Mouse (Mus musculus): Measurements from ENCODE around the gene Swt1. TPM values are rescaled to one million over a fixed set of nuclear protein-coding genes. Genes with fewer than 3 reads are reported as not detected.

The Swt1 gene
- total and polyA plus RNA-seq, 3 experiments: 1.3 to 118 (median 70.8) TPM

DNA sequence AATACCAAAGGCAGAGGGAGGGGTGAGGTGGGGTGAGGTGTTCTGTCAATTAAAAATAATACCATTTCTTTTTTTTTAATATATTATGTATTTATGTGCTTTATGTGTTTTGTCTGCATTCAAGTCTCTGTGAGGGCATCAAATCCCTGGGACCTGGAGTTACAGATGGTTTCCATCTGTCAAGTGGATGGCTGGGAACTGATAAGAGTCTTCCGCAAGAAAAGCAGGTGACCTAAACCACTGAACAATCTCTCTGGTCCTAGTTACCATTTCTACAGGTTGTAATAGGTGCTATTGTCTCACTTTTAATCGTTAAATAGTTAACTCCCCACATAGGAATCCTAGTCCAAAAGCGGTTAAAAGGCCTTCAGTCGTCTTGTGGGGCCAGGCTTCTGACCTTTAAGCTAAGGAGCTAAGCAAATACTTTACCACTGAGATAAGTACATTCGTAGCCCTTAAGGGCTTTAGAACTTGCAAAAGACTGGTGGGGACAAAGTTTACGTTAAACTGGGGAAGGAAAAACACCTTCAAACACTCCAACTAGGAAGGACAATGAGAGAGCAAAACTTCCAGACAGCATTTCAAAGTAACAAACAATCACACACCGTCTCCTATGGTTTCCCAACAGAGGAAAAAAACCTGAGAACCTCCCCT is 1.2 kb downstream of the Swt1 start:
- peak; percentile 26 for DNase-seq (ENCODE audit: low spot score)
- Histone ChIP-seq H3K4me3 (ENCODE audit: low read depth, low read length) (peak overlapping the region; percentile 87), H3K27me3 (ENCODE audit: insufficient read depth, low read length) (no peaks in the 10 kb centered on the region), H3K36me3 (replicated peaks) (peaks cover 23% of the 10 kb centered on the region), H3K9me3 (replicated peaks) (no peaks in the 10 kb centered on the region), H3K4me1 (ENCODE audit: insufficient read depth, low read depth, low read length) (peaks cover 27% of the 10 kb centered on the region)
- ATAC-seq (ENCODE audit: extremely low read depth, insufficient number of reproducible peaks, low FRiP score, poor library complexity, severe bottlenecking): peak; percentile 4; the same call in 1 of the 2 replicates
- TF ChIP-seq CTCF (IDR thresholded peaks at IDR 0.05; ENCODE audit: low read depth, low read length) (no peak), POLR2AphosphoS5 (IDR thresholded peaks at IDR 0.05; ENCODE audit: insufficient replicate concordance, low read depth, low read length) (no peak), GATA2 (IDR thresholded peaks at IDR 0.05; ENCODE audit: borderline replicate concordance, low read depth, low read length) (no peak), GATA1 (IDR thresholded peaks at IDR 0.05; ENCODE audit: borderline replicate concordance, low read length) (no peak), TAL1 (conservative IDR thresholded peaks at IDR 0.05; ENCODE audit: low read depth, low read length) (peak; percentile 40)

DNA sequence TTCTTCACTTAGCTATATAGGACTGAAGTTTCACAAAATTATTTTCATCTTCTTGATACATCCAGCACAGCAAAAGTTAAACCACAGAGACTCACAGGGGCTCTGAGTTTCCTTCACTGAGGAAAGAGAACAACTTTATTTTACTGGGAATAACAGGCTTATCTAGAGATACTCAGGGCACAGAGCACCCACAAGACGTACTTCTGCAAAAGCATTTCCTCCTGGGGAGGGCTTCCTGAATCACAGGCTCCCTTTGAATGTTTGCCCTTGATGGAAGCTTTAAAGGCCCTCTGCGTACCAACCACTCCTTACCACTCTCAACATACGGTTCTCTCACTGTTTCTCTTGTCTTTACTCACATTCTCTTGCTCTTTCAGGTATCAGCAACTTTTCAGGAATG is 6.1 kb downstream of the Swt1 start:
- no peaks in the 10 kb centered on the region for H3K9me3 ChIP-seq (replicated peaks)
- TF ChIP-seq POLR2AphosphoS5 (IDR thresholded peaks at IDR 0.05; ENCODE audit: insufficient replicate concordance, low read depth, low read length): no peak
- TF ChIP-seq GATA2 (IDR thresholded peaks at IDR 0.05; ENCODE audit: borderline replicate concordance, low read depth, low read length): no peak
- TF ChIP-seq CTCF (IDR thresholded peaks at IDR 0.05; ENCODE audit: low read depth, low read length): no peak
- TF ChIP-seq TAL1 (conservative IDR thresholded peaks at IDR 0.05; ENCODE audit: low read depth, low read length): no peak
- TF ChIP-seq GATA1 (IDR thresholded peaks at IDR 0.05; ENCODE audit: borderline replicate concordance, low read length): no peak
- DNase-seq (ENCODE audit: low spot score): peak; percentile 5

DNA sequence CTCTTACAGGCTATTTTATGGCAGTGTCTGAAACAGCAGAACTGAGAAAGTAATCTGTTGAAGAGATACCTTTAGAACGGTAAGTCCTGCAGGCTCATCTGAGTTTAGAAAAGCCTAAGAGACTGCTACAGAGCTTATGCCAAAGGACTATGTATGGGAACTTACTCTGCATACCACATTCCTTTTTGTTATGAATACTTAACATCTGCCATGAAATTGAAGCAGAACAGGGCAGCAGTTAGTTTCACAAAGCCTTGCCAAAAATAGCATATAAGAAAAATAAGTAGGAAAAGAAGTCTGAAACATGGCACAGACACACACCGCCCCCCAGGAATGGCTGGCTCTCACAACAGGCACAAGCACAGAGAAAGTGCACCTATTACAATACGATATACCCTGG is 18.4 kb downstream of the Swt1 start:
- Histone ChIP-seq H3K4me1 (ENCODE audit: insufficient read depth, low read depth, low read length) (no peaks in the 10 kb centered on the region), H3K4me3 (ENCODE audit: low read depth, low read length) (no peak overlapping the region), H3K27me3 (ENCODE audit: insufficient read depth, low read length) (no peaks in the 10 kb centered on the region), H3K36me3 (replicated peaks) (peaks cover 53% of the 10 kb centered on the region), H3K9me3 (replicated peaks) (no peaks in the 10 kb centered on the region)
- ATAC-seq (ENCODE audit: extremely low read depth, insufficient number of reproducible peaks, low FRiP score, poor library complexity, severe bottlenecking): no peak
- TF ChIP-seq CTCF (IDR thresholded peaks at IDR 0.05; ENCODE audit: low read depth, low read length) (no peak), POLR2AphosphoS5 (IDR thresholded peaks at IDR 0.05; ENCODE audit: insufficient replicate concordance, low read depth, low read length) (no peak), GATA1 (IDR thresholded peaks at IDR 0.05; ENCODE audit: borderline replicate concordance, low read length) (no peak), TAL1 (conservative IDR thresholded peaks at IDR 0.05; ENCODE audit: low read depth, low read length) (no peak), GATA2 (IDR thresholded peaks at IDR 0.05; ENCODE audit: borderline replicate concordance, low read depth, low read length) (no peak)
- DNase-seq (ENCODE audit: low spot score): no peak

More for the DNA sequence above, 6.1 kb downstream of the Swt1 start:
- peaks cover 49% of the 10 kb centered on the region for H3K36me3 ChIP-seq (replicated peaks)
- H3K4me1 ChIP-seq (ENCODE audit: insufficient read depth, low read depth, low read length): peaks cover 17% of the 10 kb centered on the region
- H3K4me3 ChIP-seq (ENCODE audit: low read depth, low read length): no peak overlapping the region
- no peaks in the 10 kb centered on the region for H3K27me3 ChIP-seq (ENCODE audit: insufficient read depth, low read length)
- 0 out of 2 replicates have a peak, but pooled peaks have one; percentile 29 for ATAC-seq (ENCODE audit: extremely low read depth, insufficient number of reproducible peaks, low FRiP score, poor library complexity, severe bottlenecking)

DNA sequence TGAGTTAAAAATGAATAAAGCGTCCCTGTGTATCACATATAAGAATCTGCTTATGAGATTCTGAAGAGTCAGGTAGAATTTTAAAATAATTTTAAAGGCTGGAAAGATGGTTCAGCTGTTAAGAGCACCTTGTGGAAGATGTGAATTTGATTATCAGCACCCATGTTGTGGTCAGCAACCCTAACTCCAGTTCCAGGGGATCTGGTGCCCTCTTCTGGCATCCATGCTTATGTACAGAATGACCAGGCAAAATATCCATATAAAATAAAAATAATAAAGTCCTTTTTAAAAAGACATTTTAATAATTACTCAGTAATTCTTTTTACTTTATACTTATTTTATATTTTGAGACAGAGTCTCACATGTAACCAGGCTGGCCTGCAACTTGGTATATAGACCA is 38.2 kb downstream of the Swt1 start:
- peaks cover 48% of the 10 kb centered on the region for H3K36me3 ChIP-seq (replicated peaks)
- DNase-seq (ENCODE audit: low spot score) (no peak), ATAC-seq (ENCODE audit: extremely low read depth, insufficient number of reproducible peaks, low FRiP score, poor library complexity, severe bottlenecking) (0 out of 2 replicates have a peak, but pooled peaks have one; percentile 34)
- no peaks in the 10 kb centered on the region for H3K9me3 ChIP-seq (replicated peaks)
- TF ChIP-seq GATA2 (IDR thresholded peaks at IDR 0.05; ENCODE audit: borderline replicate concordance, low read depth, low read length) (no peak), GATA1 (IDR thresholded peaks at IDR 0.05; ENCODE audit: borderline replicate concordance, low read length) (no peak), TAL1 (conservative IDR thresholded peaks at IDR 0.05; ENCODE audit: low read depth, low read length) (no peak), POLR2AphosphoS5 (IDR thresholded peaks at IDR 0.05; ENCODE audit: insufficient replicate concordance, low read depth, low read length) (no peak), CTCF (IDR thresholded peaks at IDR 0.05; ENCODE audit: low read depth, low read length) (no peak)
- no peaks in the 10 kb centered on the region for H3K27me3 ChIP-seq (ENCODE audit: insufficient read depth, low read length)
- no peaks in the 10 kb centered on the region for H3K4me1 ChIP-seq (ENCODE audit: insufficient read depth, low read depth, low read length)
- no peak overlapping the region for H3K4me3 ChIP-seq (ENCODE audit: low read depth, low read length)

DNA sequence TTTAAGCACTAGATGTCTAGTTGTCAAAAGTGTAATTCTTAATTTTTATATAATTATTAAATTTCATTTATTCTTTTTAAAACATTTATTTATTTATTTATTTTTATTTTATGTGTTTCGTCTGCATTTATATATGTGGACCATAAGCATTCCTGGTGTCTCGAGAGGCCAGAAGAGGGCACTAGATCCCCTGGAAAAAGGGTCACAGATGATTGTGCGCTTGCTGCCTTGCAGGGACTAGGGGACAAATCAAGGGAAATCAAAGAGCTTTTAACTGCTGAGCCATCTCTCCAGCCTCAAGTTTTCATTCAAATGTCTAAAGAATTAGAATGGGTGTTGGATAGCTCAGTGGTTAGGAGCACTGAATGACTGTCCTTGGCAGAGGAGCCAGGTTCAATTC is 50.9 kb downstream of the Swt1 start:
- no peaks in the 10 kb centered on the region for H3K4me1 ChIP-seq (ENCODE audit: insufficient read depth, low read depth, low read length)
- H3K9me3 ChIP-seq (replicated peaks): no peaks in the 10 kb centered on the region
- H3K4me3 ChIP-seq (ENCODE audit: low read depth, low read length): no peak overlapping the region
- H3K27me3 ChIP-seq (ENCODE audit: insufficient read depth, low read length): no peaks in the 10 kb centered on the region
- ATAC-seq (ENCODE audit: extremely low read depth, insufficient number of reproducible peaks, low FRiP score, poor library complexity, severe bottlenecking): no peak
- TF ChIP-seq CTCF (IDR thresholded peaks at IDR 0.05; ENCODE audit: low read depth, low read length) (no peak), GATA1 (IDR thresholded peaks at IDR 0.05; ENCODE audit: borderline replicate concordance, low read length) (no peak), GATA2 (IDR thresholded peaks at IDR 0.05; ENCODE audit: borderline replicate concordance, low read depth, low read length) (no peak), TAL1 (conservative IDR thresholded peaks at IDR 0.05; ENCODE audit: low read depth, low read length) (no peak), POLR2AphosphoS5 (IDR thresholded peaks at IDR 0.05; ENCODE audit: insufficient replicate concordance, low read depth, low read length) (no peak)
- DNase-seq (ENCODE audit: low spot score): no peak
- H3K36me3 ChIP-seq (replicated peaks): peaks cover 62% of the 10 kb centered on the region

DNA sequence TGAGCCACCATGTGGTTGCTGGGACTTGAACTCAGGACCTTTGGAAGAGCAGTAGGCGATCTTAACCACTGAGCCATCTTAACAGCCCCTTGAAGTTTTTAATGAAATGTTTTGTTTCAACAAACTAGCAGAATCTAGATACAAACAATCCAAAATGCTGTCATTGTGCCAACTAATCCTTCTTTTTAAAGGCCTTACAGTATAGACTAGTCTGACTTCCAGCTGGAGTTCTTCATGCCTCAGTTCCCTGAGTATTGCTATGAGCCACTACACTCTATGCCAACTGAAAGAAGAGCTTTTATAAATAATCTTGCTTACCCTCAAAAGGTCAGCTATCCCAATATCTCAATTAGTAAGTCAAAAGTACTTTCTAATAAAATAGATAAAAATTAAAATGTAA is 55.4 kb downstream of the Swt1 start:
- H3K4me3 ChIP-seq (ENCODE audit: low read depth, low read length): no peak overlapping the region
- H3K27me3 ChIP-seq (ENCODE audit: insufficient read depth, low read length): no peaks in the 10 kb centered on the region
- no peaks in the 10 kb centered on the region for H3K9me3 ChIP-seq (replicated peaks)
- TF ChIP-seq GATA1 (IDR thresholded peaks at IDR 0.05; ENCODE audit: borderline replicate concordance, low read length): no peak
- TF ChIP-seq CTCF (IDR thresholded peaks at IDR 0.05; ENCODE audit: low read depth, low read length): no peak
- TF ChIP-seq GATA2 (IDR thresholded peaks at IDR 0.05; ENCODE audit: borderline replicate concordance, low read depth, low read length): no peak
- no peak for TF ChIP-seq POLR2AphosphoS5 (IDR thresholded peaks at IDR 0.05; ENCODE audit: insufficient replicate concordance, low read depth, low read length)
- no peak for TF ChIP-seq TAL1 (conservative IDR thresholded peaks at IDR 0.05; ENCODE audit: low read depth, low read length)
- no peaks in the 10 kb centered on the region for H3K4me1 ChIP-seq (ENCODE audit: insufficient read depth, low read depth, low read length)
- no peak for DNase-seq (ENCODE audit: low spot score)
- H3K36me3 ChIP-seq (replicated peaks): peaks cover 66% of the 10 kb centered on the region
- ATAC-seq (ENCODE audit: extremely low read depth, insufficient number of reproducible peaks, low FRiP score, poor library complexity, severe bottlenecking): no peak

All from G1E (cell line).